ENCODE assay signal across 13 mouse cellular contexts in genomic region chr8:103881146-103881486, GRCm38 (mm10).
DNase-seq lines count a peak whose midpoint lies in the region; ATAC-seq lines count a peak whose summit lies in the region.
"Had no signal": no experiment of that assay in that cellular context is flagged by ENCODE, and none has a peak within 500 bp of the region (broad histone marks: within the 10 kb centered on the region; RNA-seq: fewer than 3 reads in every experiment).

No protein-coding gene starts in this region.

- H3K9ac ChIP-seq in hindbrain, embryonic 16.5 days (ENCODE audit: low read depth, low read length), result no peak overlapping the region
- no peak overlapping the region for H3K9ac ChIP-seq in hindbrain, embryonic 14.5 days
- H3K9ac ChIP-seq: heart, embryonic 15.5 days; liver, embryonic 14.5 days had no signal

- DNase-seq in adrenal gland, postnatal 14 days, result peak; percentile 42
- DNase-seq in adrenal gland, adult 18-20 months (ENCODE audit: low spot score in 2 of 2), result no peak
- no peak for DNase-seq in hindbrain, embryonic 14.5 days (ENCODE audit: low spot score)
- peak; percentile 44 for DNase-seq in testis, postnatal 10 days (ENCODE audit: low spot score)
- no peak for DNase-seq in testis, postnatal 14 days (ENCODE audit: low spot score)
- DNase-seq in ovary, postnatal 36 days (ENCODE audit: low spot score), result peak; percentile 30
- DNase-seq in embryo, embryonic 10.5 days (ENCODE audit: low spot score), result no peak
- DNase-seq: adrenal gland, adult 8-10 months; kidney, adult 18-20 months had no signal

- no peaks in the 10 kb centered on the region for H3K4me1 ChIP-seq in hindbrain, embryonic 16.5 days (ENCODE audit: control insufficient read depth, insufficient read depth, low read depth, low read length)
- H3K4me1 ChIP-seq in hindbrain, embryonic 14.5 days (replicated peaks; ENCODE audit: control insufficient read depth, insufficient read depth, low read length), result no peaks in the 10 kb centered on the region

- H3K27ac ChIP-seq in hindbrain, embryonic 16.5 days (ENCODE audit: low read depth, low read length), result no peak overlapping the region
- H3K27ac ChIP-seq in hindbrain, embryonic 14.5 days, result no peak overlapping the region
- H3K27ac ChIP-seq: heart, embryonic 15.5 days; liver, embryonic 14.5 days had no signal

- H3K4me2 ChIP-seq in hindbrain, embryonic 16.5 days (ENCODE audit: low read length), result no peak overlapping the region
- no peak overlapping the region for H3K4me2 ChIP-seq in hindbrain, embryonic 14.5 days (replicated peaks)
- H3K4me2 ChIP-seq: heart, embryonic 15.5 days had no signal

- no peaks in the 10 kb centered on the region for H3K36me3 ChIP-seq in hindbrain, embryonic 16.5 days (ENCODE audit: control insufficient read depth, insufficient read depth, low read length)
- no peaks in the 10 kb centered on the region for H3K36me3 ChIP-seq in hindbrain, embryonic 14.5 days (replicated peaks; ENCODE audit: control insufficient read depth, insufficient read depth)
- H3K36me3 ChIP-seq: heart, embryonic 15.5 days had no signal

- 60% methylated on average over 3 of the region's 3 CpGs for WGBS in hindbrain, embryonic 16.5 days
- 68% methylated on average over 3 of the region's 3 CpGs for WGBS in hindbrain, embryonic 14.5 days

- no peaks in the 10 kb centered on the region for H3K9me3 ChIP-seq in hindbrain, embryonic 16.5 days (ENCODE audit: control insufficient read depth, low read length)
- no peaks in the 10 kb centered on the region for H3K9me3 ChIP-seq in hindbrain, embryonic 14.5 days (ENCODE audit: control insufficient read depth, low read length)
- H3K9me3 ChIP-seq: heart, embryonic 15.5 days had no signal

- peak; percentile 45; the same call in 1 of the 2 replicates for ATAC-seq in hindbrain, embryonic 16.5 days
- ATAC-seq in hindbrain, embryonic 14.5 days (ENCODE audit: low FRiP score), result no peak
- ATAC-seq: midbrain, embryonic 16.5 days had no signal

- H3K4me3 ChIP-seq in hindbrain, embryonic 16.5 days (ENCODE audit: low read length), result no peak overlapping the region
- no peak overlapping the region for H3K4me3 ChIP-seq in hindbrain, embryonic 14.5 days (replicated peaks; ENCODE audit: low read length)
- H3K4me3 ChIP-seq: heart, embryonic 15.5 days had no signal

- H3K27me3 ChIP-seq in hindbrain, embryonic 16.5 days (replicated peaks; ENCODE audit: control insufficient read depth, insufficient read depth, low read length), result no peaks in the 10 kb centered on the region
- no peaks in the 10 kb centered on the region for H3K27me3 ChIP-seq in hindbrain, embryonic 14.5 days (ENCODE audit: control insufficient read depth, insufficient read depth, low read length)
- H3K27me3 ChIP-seq: heart, embryonic 15.5 days had no signal

Comparison
In these comparisons a context has a peak if more than half of its experiments do, and no peak if none do; other contexts are left out.
1. DNase-seq: peak in adrenal gland, postnatal 14 days (single experiment), testis, postnatal 10 days (single experiment) and ovary, postnatal 36 days (single experiment); none in adrenal gland, adult 18-20 months (0 of 2), hindbrain, embryonic 14.5 days (single experiment), testis, postnatal 14 days (single experiment) and embryo, embryonic 10.5 days (single experiment).